Mouse (Mus musculus) liver, embryonic 16.5 days (tissue): ENCODE data around the gene Ngly1. TPM values are rescaled to one million over a fixed set of nuclear protein-coding genes. Genes with fewer than 3 reads are reported as not detected.

Source experiments
- ATAC-seq: fragments of 200-750 bp; cut with Nextera tagmentation; 2 replicates; pipeline ENCODE4 v1.8.0; 2017; ENCODE audit warnings: low read depth, mild to moderate bottlenecking, moderate number of reproducible peaks, moderate library complexity
- H3K27ac ChIP-seq: fragments of 300-500 bp; sonication (generic); 2 replicates; pipeline ENCODE4 v1.5.1; 2014; ENCODE audit warnings: mild to moderate bottlenecking, low read length
- H3K27me3 ChIP-seq: fragments of 300-500 bp; sonication (generic); 2 replicates; pipeline ENCODE4 v1.6.1; 2014; ENCODE audit warnings: low read depth, low read length, mixed read lengths; ENCODE audit not compliant: control insufficient read depth, insufficient read depth
- H3K36me3 ChIP-seq: fragments of 300-500 bp; sonication (generic); 2 replicates; pipeline ENCODE4 v1.6.1; 2014; ENCODE audit warnings: mild to moderate bottlenecking; ENCODE audit not compliant: control insufficient read depth, insufficient read depth
- H3K4me1 ChIP-seq: fragments of 300-500 bp; sonication (generic); 2 replicates; pipeline ENCODE4 v1.6.1; 2014; ENCODE audit warnings: low read depth, low read length, mixed read lengths; ENCODE audit not compliant: control insufficient read depth
- H3K4me2 ChIP-seq: fragments of 300-500 bp; sonication (generic); 2 replicates; pipeline ENCODE4 v1.6.1; 2014; ENCODE audit warnings: low read depth, low read length, mixed read lengths
- H3K4me3 ChIP-seq: fragments of 300-500 bp; sonication (generic); 2 replicates; pipeline ENCODE4 v1.5.1; 2014; ENCODE audit warnings: low read depth, mild to moderate bottlenecking, low read length
- H3K9ac ChIP-seq: fragments of 300-500 bp; sonication (generic); 2 replicates; pipeline ENCODE4 v1.6.1; 2014; ENCODE audit warnings: low read depth, low read length
- H3K9me3 ChIP-seq: fragments of 300-500 bp; sonication (generic); replicated peaks from 2 replicates; pipeline ENCODE4 v1.6.1; 2016; ENCODE audit warnings: low read length; ENCODE audit not compliant: control insufficient read depth
- WGBS: fragments of 180-500 bp; shearing (Covaris S2); extraction: QIAGEN DNeasy Blood & Tissue Kit; methylation state at CpG from one replicate; pipeline ENCODE4 v1.1.7; 2014; ENCODE audit not compliant: insufficient replicate concordance; 5-methylcytosine and 5-hydroxymethylcytosine counted together
- polyA plus RNA-seq: library from polyadenylated mRNA; unstranded; fragments of >200 nt; fragmentation: Nextera tagmentation; extraction: Ambion mirVana; gene quantifications from 2 replicates; pipeline ENCODE4 v1.2.1, GENCODE M21; 2015

Gene Ngly1
- polyA plus RNA-seq, result 17.8 and 21.5 TPM in 2 replicates

GRCm38 (mm10) chr14:16249171-16249874 lies at the start of gene Ngly1, which contains the start of gene Oxsm:
TSS of gene Ngly1 (plus strand) at chr14:16249280.
TSS of gene Oxsm (minus strand) at chr14:16249808.
- peak within 1 kb of the TSS; percentile 92 for H3K9ac ChIP-seq
- peak; percentile 97 for ATAC-seq
- H3K4me1 ChIP-seq, result peaks cover 39% of the 10 kb centered on the region
- H3K27ac ChIP-seq, result peak within 1 kb of the TSS; percentile 94
- H3K36me3 ChIP-seq, result no peaks in the 10 kb centered on the region
- H3K4me2 ChIP-seq, result peak within 1 kb of the TSS; percentile 78
- no peaks in the 10 kb centered on the region for H3K9me3 ChIP-seq
- peak within 1 kb of the TSS; percentile 81 for H3K4me3 ChIP-seq
- no peaks in the 10 kb centered on the region for H3K27me3 ChIP-seq
- WGBS, result under 1% methylated on average over 62 of the region's 65 CpGs

GRCm38 (mm10) chr14:16200220-16200912 lies 48.7 kb upstream of the Ngly1 start:
- Histone ChIP-seq H3K27me3 (no peaks in the 10 kb centered on the region), H3K36me3 (no peaks in the 10 kb centered on the region), H3K4me2 (no peak overlapping the region), H3K4me1 (no peaks in the 10 kb centered on the region), H3K4me3 (no peak overlapping the region), H3K9me3 (no peaks in the 10 kb centered on the region), H3K9ac (no peak overlapping the region), H3K27ac (no peak overlapping the region)
- 53% methylated on average over 6 of the region's 6 CpGs for WGBS
- no peak for ATAC-seq

DNA sequence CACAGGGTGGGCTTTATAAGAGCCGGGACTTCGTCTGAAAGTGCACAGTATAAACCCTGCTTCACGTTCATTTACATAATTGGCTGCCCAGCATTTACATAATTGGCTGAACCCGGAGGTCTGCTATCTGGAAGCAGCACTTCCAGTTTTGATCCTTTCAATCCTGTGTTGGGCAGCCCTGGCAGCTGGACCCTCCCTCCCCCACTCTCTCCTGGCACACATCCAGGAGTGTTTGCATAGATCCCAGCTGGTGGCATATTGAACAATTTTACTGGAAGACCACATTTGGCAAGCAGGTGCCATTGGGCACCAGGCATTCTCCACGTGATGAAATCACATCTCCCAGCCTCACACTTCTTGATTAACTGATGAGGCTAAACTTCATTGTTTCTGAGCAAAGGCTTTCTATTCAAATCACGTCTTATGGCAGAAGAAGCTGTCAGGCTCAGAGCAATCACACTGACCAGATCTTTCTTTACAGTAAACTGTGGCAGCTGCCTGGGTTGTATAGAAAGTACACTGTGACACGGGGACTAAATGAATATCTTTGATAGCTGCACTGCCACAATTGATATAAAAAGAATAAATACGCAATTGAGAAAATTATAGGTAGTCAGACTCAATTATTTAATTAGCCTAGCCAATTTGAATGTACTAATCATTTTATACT lies 48.0 kb upstream of the Ngly1 start:
- WGBS, result 41% methylated on average over 8 of the region's 8 CpGs
- Histone ChIP-seq H3K4me1 (no peaks in the 10 kb centered on the region), H3K4me3 (no peak overlapping the region), H3K27ac (no peak overlapping the region), H3K9me3 (no peaks in the 10 kb centered on the region), H3K4me2 (no peak overlapping the region), H3K27me3 (no peaks in the 10 kb centered on the region), H3K36me3 (no peaks in the 10 kb centered on the region), H3K9ac (no peak overlapping the region)
- no peak for ATAC-seq

- Histone ChIP-seq H3K9ac (no peak overlapping the region), H3K4me2 (no peak overlapping the region), H3K9me3 (no peaks in the 10 kb centered on the region), H3K27me3 (no peaks in the 10 kb centered on the region), H3K4me1 (no peaks in the 10 kb centered on the region), H3K27ac (no peak overlapping the region), H3K36me3 (no peaks in the 10 kb centered on the region), H3K4me3 (no peak overlapping the region)
- ATAC-seq, result no peak
- 15% methylated on average over 3 of the region's 3 CpGs for WGBS
These were observed 47.4 kb upstream of the Ngly1 start for GRCm38 (mm10) chr14:16201673-16202072.

DNA sequence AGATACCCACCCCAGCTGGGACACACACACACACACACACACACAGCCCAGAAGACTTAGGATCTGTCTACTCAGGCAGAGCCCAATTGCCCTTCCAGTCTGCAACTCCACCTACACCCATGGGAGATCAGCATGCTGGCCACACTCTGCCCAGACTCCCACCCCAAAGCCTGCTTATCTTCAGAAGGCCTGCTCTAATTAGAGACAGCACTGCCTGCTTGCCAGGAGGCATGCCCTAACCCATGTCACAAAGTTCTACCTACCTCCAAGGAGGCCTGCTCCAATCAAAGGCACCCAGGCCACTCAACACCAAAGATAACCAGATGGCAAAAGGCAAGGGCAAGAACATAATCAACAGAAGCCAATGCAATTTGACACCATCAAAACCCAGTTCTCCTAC lies 41.4 kb upstream of the Ngly1 start:
- no peaks in the 10 kb centered on the region for H3K27me3 ChIP-seq
- ATAC-seq, result no peak
- H3K9ac ChIP-seq, result no peak overlapping the region
- H3K27ac ChIP-seq, result no peak overlapping the region
- H3K4me1 ChIP-seq, result no peaks in the 10 kb centered on the region
- no peak overlapping the region for H3K4me3 ChIP-seq
- H3K4me2 ChIP-seq, result no peak overlapping the region
- H3K9me3 ChIP-seq, result no peaks in the 10 kb centered on the region
- H3K36me3 ChIP-seq, result no peaks in the 10 kb centered on the region

DNA sequence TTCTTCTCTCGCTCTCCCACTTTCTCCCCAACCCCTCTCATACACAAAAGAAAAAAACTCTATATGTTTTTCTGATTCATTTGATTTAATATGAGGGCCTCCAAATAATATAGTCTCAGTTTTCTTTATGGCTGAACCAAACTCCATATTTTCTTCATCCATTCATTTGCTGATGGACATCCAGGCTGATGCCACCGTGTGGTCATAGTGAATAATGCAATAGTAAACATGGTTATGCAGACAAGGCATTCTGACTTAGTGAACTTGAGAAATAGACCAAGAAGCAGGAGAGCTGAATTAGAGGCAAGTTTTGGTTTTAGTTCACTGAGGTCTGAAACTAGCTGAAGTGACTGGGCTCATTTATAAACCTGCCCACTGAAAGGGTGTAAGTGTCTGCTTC lies 30.1 kb upstream of the Ngly1 start:
- no peak for ATAC-seq
- 45% methylated on average over 2 of the region's 2 CpGs for WGBS
- H3K27me3 ChIP-seq, result no peaks in the 10 kb centered on the region

GRCm38 (mm10) chr14:16229395-16229794 lies 19.7 kb upstream of the Ngly1 start:
- Histone ChIP-seq H3K27ac (no peak overlapping the region), H3K4me1 (no peaks in the 10 kb centered on the region), H3K9me3 (no peaks in the 10 kb centered on the region), H3K36me3 (no peaks in the 10 kb centered on the region), H3K4me2 (no peak overlapping the region), H3K4me3 (no peak overlapping the region), H3K27me3 (no peaks in the 10 kb centered on the region), H3K9ac (no peak overlapping the region)
- no peak for ATAC-seq
- WGBS, result 63% methylated on average over 2 of the region's 2 CpGs

More for the DNA sequence above, 30.1 kb upstream of the Ngly1 start:
- Histone ChIP-seq H3K9me3 (no peaks in the 10 kb centered on the region), H3K4me2 (no peak overlapping the region), H3K36me3 (no peaks in the 10 kb centered on the region), H3K4me3 (no peak overlapping the region), H3K27ac (no peak overlapping the region), H3K9ac (no peak overlapping the region), H3K4me1 (no peaks in the 10 kb centered on the region)

- Histone ChIP-seq H3K4me3 (no peak overlapping the region), H3K36me3 (no peaks in the 10 kb centered on the region), H3K9ac (no peak overlapping the region), H3K9me3 (no peaks in the 10 kb centered on the region), H3K4me2 (no peak overlapping the region), H3K27me3 (no peaks in the 10 kb centered on the region), H3K27ac (no peak overlapping the region), H3K4me1 (no peaks in the 10 kb centered on the region)
- ATAC-seq, result no peak
These were observed 18.5 kb upstream of the Ngly1 start for GRCm38 (mm10) chr14:16230581-16230980.

GRCm38 (mm10) chr14:16233515-16233914 lies 15.6 kb upstream of the Ngly1 start:
- Histone ChIP-seq H3K4me3 (no peak overlapping the region), H3K27ac (no peak overlapping the region), H3K9ac (no peak overlapping the region), H3K9me3 (0 out of 2 replicates have a peak, but pooled peaks cover 2% of the 10 kb centered on the region), H3K4me1 (no peaks in the 10 kb centered on the region), H3K27me3 (no peaks in the 10 kb centered on the region), H3K36me3 (no peaks in the 10 kb centered on the region), H3K4me2 (no peak overlapping the region)
- no peak for ATAC-seq
- WGBS, result 19% methylated on average over 1 of the region's 1 CpGs
